Mouse (Mus musculus): ENCODE measurements at regions not wholly inside any gene's neighbourhood (a gene's known extent, or its start where the extent isn't known, plus 50 kb on each side); places are given as distances from the start of the nearest gene placed in this dataset.

DNA sequence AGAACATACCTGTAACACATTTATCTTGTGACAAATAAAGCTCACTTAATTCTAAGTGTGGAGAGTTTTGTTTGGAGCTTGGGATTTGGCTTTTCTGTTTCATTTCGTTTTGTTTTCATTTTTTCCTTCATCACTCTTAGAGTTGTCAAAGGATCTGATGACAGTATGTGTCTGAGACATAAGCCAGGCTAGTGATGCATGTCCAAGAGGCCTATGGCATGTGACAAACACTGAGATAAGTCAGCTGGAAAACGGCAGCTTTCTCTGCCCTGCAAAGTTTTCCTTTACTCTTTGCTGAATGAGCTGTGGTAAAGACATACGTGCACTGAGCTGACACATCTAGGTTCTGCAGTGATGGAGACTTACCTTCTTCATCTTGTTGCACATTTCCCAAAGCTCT lies 58.3 kb upstream of the Nampt start:
- no peak overlapping the region for H3K4me3 ChIP-seq (replicated peaks)
- ATAC-seq (replicated peaks; ENCODE audit: low FRiP score): no peak
- H3K27ac ChIP-seq: no peak overlapping the region
- no peaks in the 10 kb centered on the region for H3K9me3 ChIP-seq (replicated peaks)
- H3K4me1 ChIP-seq: no peaks in the 10 kb centered on the region
- no peak overlapping the region for H3K4me2 ChIP-seq
- no peaks in the 10 kb centered on the region for H3K36me3 ChIP-seq
- no peaks in the 10 kb centered on the region for H3K27me3 ChIP-seq
- WGBS: 32% methylated on average over 3 of the region's 3 CpGs
- H3K9ac ChIP-seq: no peak overlapping the region

DNA sequence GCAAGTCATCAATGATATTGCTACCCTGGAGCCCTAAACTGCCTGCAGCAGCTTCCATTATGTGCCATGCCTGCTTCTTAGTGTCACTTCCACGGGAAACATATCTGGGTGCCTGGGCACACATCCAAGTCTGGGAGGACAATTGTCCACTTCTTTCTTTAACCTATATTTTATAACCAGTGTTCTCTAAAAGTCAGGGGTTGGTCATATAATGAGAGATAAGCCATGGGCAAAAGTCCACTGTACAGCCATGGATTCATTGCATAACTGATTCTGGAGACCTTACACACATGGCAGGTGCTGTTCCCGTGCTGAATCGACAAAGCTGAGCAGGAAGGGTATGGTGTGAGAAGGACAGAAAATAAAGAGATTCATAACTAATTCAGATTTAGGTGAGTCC lies 55.1 kb upstream of the Nampt start:
- no peak for ATAC-seq (replicated peaks; ENCODE audit: low FRiP score)
- 79% methylated on average over 3 of the region's 3 CpGs for WGBS

DNA sequence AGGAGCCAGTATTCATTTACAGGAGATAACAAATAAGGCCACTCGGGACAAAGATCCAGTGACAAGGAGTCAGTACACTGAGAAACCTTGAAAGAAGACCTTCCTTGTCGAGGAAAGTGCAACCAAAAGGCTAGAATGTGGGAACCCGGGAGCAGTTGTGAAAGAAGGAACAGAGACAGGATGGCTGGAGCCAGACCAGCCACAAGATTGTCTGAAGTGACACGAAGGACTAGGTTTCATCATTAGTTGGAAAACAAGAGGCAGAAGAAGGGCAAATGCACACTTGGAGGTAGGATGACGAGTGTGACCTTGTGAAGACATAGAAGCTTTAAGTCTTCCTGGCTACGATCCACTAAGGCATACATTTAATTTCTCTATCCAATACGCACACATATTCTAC lies 54.6 kb upstream of the Nampt start:
- H3K27me3 ChIP-seq: no peaks in the 10 kb centered on the region
- no peak overlapping the region for H3K4me3 ChIP-seq (replicated peaks)
- H3K9me3 ChIP-seq (replicated peaks): no peaks in the 10 kb centered on the region
- H3K36me3 ChIP-seq: no peaks in the 10 kb centered on the region
- no peak overlapping the region for H3K27ac ChIP-seq
- no peaks in the 10 kb centered on the region for H3K4me1 ChIP-seq
- no peak overlapping the region for H3K4me2 ChIP-seq
- no peak for ATAC-seq (replicated peaks; ENCODE audit: low FRiP score)
- H3K9ac ChIP-seq: no peak overlapping the region
- WGBS: 82% methylated on average over 7 of the region's 7 CpGs

More for the DNA sequence above, 55.1 kb upstream of the Nampt start:
- no peaks in the 10 kb centered on the region for H3K27me3 ChIP-seq
- no peak overlapping the region for H3K9ac ChIP-seq
- no peaks in the 10 kb centered on the region for H3K9me3 ChIP-seq (replicated peaks)
- H3K4me1 ChIP-seq: no peaks in the 10 kb centered on the region
- H3K36me3 ChIP-seq: no peaks in the 10 kb centered on the region
- no peak overlapping the region for H3K4me3 ChIP-seq (replicated peaks)
- no peak overlapping the region for H3K27ac ChIP-seq
- no peak overlapping the region for H3K4me2 ChIP-seq

DNA sequence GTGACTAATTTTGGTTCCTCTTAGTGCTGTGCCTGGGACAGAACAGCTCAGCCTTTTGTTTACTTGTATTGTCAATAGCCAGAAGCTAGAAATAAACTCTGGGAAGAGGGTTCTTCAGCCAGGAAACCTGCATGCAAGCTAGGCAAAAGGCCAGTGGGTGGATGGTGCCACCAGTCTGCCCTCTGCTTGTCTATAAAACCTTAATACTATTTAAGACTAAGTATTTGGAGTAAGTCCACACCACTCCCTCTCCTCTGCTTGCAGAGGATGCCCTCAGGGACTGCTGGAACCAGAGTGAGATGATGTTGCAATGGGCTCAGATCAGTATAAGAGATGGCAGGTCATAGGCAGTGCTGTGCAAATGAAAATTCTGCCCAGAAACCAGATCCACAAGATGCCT lies 53.5 kb upstream of the Nampt start:
- H3K27me3 ChIP-seq: no peaks in the 10 kb centered on the region
- no peak for ATAC-seq (replicated peaks; ENCODE audit: low FRiP score)
- H3K9me3 ChIP-seq (replicated peaks): no peaks in the 10 kb centered on the region
- H3K4me3 ChIP-seq (replicated peaks): no peak overlapping the region
- H3K9ac ChIP-seq: no peak overlapping the region
- no peak overlapping the region for H3K27ac ChIP-seq
- no peaks in the 10 kb centered on the region for H3K4me1 ChIP-seq
- H3K4me2 ChIP-seq: no peak overlapping the region
- no peaks in the 10 kb centered on the region for H3K36me3 ChIP-seq

DNA sequence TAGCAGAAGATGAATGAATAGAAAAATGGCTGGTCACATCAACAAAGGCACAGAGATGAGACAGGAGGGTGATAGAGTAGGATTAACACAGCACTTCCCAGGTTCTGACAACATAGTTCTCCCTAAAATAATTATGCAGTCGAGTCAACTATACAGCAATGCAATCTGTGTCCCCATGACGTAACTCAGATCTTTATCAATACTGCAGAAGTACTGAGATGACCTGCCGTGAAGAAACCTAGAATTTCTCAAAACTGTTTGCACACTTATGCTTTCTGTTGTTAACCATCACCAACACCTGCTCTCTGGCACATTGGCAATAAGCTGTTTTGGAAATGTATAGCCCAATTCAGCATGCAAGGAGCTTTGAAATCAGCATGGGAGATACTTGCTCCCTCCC lies 52.8 kb upstream of the Nampt start:
- Histone ChIP-seq H3K4me2 (no peak overlapping the region), H3K27ac (no peak overlapping the region), H3K4me3 (replicated peaks) (no peak overlapping the region), H3K4me1 (no peaks in the 10 kb centered on the region), H3K27me3 (no peaks in the 10 kb centered on the region), H3K36me3 (no peaks in the 10 kb centered on the region), H3K9ac (no peak overlapping the region), H3K9me3 (replicated peaks) (no peaks in the 10 kb centered on the region)
- 80% methylated on average over 3 of the region's 3 CpGs for WGBS
- no peak for ATAC-seq (replicated peaks; ENCODE audit: low FRiP score)

DNA sequence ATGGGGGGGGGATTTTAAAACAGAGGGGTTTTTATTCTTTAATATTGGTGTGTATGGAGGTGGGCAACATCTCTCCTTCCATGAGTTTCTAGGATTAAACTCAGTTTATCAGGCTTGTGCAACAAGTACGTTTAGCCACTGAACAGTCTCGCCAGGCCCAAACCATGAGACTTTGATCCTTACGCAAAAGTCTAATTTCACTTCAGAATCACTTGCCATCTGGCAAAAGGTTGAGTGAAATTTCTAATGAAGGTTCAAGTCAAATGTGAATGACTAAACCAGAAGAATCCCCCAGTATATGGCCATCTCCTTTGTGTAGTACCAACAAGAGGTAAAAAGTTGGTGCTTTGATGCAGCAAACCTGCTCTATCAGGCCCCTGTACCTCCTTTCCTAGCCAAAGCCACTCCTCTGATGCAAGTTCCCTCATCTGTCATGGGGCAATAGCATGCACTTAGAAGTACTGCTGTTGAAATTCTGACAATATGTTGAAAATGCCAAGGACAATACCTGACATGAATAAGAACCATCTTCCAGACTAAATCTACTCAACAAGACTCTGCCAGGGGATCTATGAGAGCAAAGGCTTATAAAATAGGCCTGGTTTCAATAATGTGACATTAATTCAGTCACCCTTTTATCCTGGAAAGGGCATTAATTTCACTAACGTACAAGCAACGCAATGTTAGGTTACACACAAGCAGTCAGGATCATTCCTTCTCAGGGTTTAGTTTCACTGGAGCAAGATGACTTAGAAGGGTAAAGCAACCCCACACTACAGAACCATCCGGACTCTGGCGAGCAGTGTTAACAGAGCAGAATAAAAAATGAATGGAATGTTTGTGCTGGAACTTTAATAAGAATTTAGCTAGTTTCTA lies 51.9 kb upstream of the Nampt start:
- no peaks in the 10 kb centered on the region for H3K9me3 ChIP-seq (replicated peaks)
- H3K4me2 ChIP-seq: no peak overlapping the region
- no peak overlapping the region for H3K27ac ChIP-seq
- no peaks in the 10 kb centered on the region for H3K4me1 ChIP-seq
- 81% methylated on average over 7 of the region's 7 CpGs for WGBS
- ATAC-seq (replicated peaks; ENCODE audit: low FRiP score): no peak
- H3K9ac ChIP-seq: no peak overlapping the region
- no peaks in the 10 kb centered on the region for H3K27me3 ChIP-seq
- H3K36me3 ChIP-seq: no peaks in the 10 kb centered on the region
- H3K4me3 ChIP-seq (replicated peaks): no peak overlapping the region

DNA sequence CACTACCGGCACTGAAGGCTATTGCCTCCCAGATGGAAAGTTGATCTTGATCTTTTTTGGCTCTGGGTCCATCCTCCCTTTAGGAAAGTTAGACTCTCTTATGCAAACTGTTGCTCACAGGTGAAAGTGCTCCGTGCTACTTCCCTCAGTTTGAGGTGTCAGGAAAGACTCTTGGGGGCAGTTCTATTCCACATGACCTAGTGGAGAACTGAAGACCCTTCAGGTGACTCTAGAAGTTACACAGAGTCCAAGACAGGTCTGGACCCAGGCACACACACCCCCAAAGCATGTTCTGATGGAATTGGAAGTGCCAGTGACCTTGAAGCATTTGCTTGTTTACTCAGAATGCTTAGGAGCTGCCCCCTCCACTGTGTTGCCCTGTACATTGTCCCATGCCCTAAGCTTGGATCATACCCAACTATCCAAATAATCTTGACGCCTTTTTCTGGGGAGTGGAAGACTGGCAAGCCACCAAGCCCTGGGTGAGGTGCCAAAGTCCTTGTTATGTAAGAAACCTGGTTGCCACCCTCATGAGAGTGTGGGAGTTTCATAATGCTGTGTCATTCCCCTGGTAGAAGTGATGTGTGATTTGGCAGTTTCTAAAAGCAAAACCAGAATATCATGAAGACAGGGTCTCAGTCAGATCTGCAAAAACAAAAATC lies 51.1 kb upstream of the Nampt start:
- Histone ChIP-seq H3K36me3 (no peaks in the 10 kb centered on the region), H3K4me2 (no peak overlapping the region), H3K4me1 (no peaks in the 10 kb centered on the region), H3K9ac (no peak overlapping the region), H3K27me3 (no peaks in the 10 kb centered on the region), H3K9me3 (replicated peaks) (no peaks in the 10 kb centered on the region), H3K4me3 (replicated peaks) (no peak overlapping the region), H3K27ac (no peak overlapping the region)
- 71% methylated on average over 3 of the region's 3 CpGs for WGBS
- ATAC-seq (replicated peaks; ENCODE audit: low FRiP score): no peak

DNA sequence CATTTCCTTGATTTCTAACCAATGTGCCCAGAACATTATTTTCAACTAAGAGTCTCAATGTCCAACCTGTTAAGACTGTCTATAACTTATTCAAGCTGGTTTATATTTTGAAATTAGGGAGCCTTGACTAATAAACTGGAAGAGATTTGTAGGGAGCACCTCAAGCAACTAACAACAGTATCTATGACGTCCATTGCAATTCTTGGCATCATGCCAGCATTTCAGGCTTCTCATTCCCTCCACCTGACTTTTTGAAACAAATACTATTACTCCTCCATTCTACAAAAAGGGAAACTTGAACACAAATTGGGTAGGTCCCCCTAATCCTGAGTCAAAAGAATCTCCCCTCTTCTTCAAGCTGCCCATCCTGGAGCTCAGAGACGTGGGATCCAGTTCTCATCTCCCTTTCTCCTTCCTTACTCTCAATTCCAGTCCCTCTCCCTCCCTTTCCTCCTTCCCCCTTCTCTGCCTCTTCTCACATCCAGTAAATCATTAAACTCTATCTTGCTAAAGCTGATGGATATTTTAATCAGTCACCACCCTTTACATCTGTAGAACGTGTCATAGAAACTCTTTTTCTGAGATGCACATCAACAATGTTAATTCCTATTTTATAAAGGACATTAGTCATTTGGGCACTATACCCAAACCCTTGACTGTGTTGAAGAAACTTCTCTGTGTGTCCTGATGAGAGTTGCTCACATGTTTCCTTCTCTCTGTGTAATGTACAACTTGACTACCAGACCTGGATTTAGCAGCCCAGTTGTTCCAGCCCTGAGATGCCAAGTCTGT lies 50.4 kb upstream of the Nampt start:
- ATAC-seq (replicated peaks; ENCODE audit: low FRiP score): no peak
- H3K9me3 ChIP-seq (replicated peaks): no peaks in the 10 kb centered on the region
- H3K4me2 ChIP-seq: no peak overlapping the region
- no peaks in the 10 kb centered on the region for H3K27me3 ChIP-seq
- H3K4me1 ChIP-seq: no peaks in the 10 kb centered on the region
- H3K27ac ChIP-seq: no peak overlapping the region
- no peak overlapping the region for H3K9ac ChIP-seq
- H3K36me3 ChIP-seq: no peaks in the 10 kb centered on the region
- no peak overlapping the region for H3K4me3 ChIP-seq (replicated peaks)
- WGBS: 53% methylated on average over 3 of the region's 3 CpGs

Data from kidney, embryonic 15.5 days (tissue).